Mouse (Mus musculus) megakaryocyte-erythroid progenitor cell, adult 5-6 weeks (primary cell): ENCODE measurements around the gene Zbtb46. TPM values are rescaled to one million over a fixed set of nuclear protein-coding genes. Genes with fewer than 3 reads are reported as not detected.
A peak's percentile ranks its signal among the peaks of the same experiment; 100 is the strongest.

Experiments used
- ATAC-seq: replicated peaks from 2 replicates; pipeline ENCODE4 v1.8.0; 2016; ENCODE audit warnings: mild to moderate bottlenecking, inconsistent platforms; ENCODE audit not compliant: severe bottlenecking, poor library complexity, low FRiP score, low TSS enrichment
- total RNA-seq, 2 experiments: library from RNA; stranded (forward) in 1 of 2; stranded (reverse) in 1 of 2; fragments of 200-1000, 215-1000 nt in 1 of 2; fragments of >200 nt in 1 of 2; fragmentation: Nextera tagmentation in 1 of 2; gene quantifications; 2 replicates each; pipeline ENCODE4 v1.2.3; 2014 to 2017

Zbtb46 gene
- total RNA-seq, 2 experiments from 2014 or later = 22.8 to 33.5 TPM

GRCm38 (mm10) chr2:181415945-181416344 lies 43.3 kb downstream of the Zbtb46 start:
- no peak for ATAC-seq

DNA sequence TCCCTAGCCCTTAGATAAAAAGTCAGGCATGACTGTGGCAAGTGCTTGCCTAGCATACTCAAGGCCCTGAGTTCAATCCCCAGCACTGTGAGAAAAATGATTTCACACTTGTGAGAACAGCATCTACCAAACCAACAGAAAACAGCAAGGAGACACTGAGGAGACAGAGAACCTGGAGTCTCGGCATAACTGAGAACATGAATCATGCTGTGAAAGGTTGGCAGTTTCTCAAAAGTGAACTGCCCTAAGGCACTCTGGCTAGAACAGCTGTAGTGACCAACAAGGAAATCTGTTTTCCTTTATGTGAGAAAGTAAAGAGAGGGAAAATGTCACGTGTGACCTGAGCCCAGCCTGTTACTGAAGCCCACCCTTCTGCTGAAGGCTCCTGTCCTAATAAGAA lies 46.1 kb downstream of the Zbtb46 start:
- ATAC-seq = no peak

- ATAC-seq = peak; percentile 78
These were observed 48.3 kb downstream of the Zbtb46 start for GRCm38 (mm10) chr2:181410760-181411473.

GRCm38 (mm10) chr2:181409643-181410042 lies 49.6 kb downstream of the Zbtb46 start:
- ATAC-seq = no peak

- ATAC-seq = peak; percentile 79
These were observed 55.5 kb downstream of the Zbtb46 start for GRCm38 (mm10) chr2:181403722-181404121.

GRCm38 (mm10) chr2:181401497-181401896 lies 57.7 kb downstream of the Zbtb46 start:
- ATAC-seq = peak; percentile 44

- ATAC-seq = no peak
These were observed 61.9 kb downstream of the Zbtb46 start for GRCm38 (mm10) chr2:181397207-181397761.

DNA sequence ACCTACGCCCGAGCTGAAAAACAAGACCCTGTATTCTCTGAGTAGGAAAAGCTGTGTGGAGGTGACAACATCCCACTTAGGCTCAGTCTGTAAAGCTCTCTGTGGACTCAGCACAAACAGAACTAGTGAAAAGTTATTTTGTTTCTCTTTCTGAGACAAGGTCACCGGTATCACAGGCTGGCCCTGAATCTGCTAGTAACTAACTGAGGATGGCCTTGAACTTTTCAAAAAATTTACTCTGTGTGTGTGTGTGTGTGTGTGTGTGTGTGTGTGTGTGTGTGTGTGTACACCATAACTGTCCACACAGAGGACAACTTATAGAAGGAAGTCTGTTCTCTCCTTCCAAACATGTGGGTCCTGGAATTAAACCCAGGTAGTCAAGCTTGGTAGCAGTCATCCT lies 65.1 kb downstream of the Zbtb46 start:
- no peak for ATAC-seq

- peak; percentile 68 for ATAC-seq
These were observed 66.5 kb downstream of the Zbtb46 start for GRCm38 (mm10) chr2:181392600-181393213.

DNA sequence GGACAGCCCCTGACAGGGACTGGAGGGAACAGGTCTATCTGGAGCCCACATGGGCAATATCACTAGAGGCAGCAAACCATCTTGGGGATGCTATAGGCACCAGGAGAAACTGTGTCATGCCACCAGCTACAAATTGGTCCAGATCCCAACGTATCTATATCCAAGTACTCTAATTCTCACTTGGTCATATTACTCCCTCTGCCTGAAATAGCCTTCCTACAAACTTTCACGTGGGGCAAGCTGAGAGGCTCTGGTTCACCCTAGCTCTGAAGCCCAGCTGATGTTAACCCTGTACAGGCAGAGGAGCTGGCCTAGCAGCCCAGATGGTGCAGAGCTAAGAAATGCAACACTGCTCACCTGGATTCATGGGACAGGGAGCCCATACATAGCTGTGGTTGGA lies 67.7 kb downstream of the Zbtb46 start:
- no peak for ATAC-seq

DNA sequence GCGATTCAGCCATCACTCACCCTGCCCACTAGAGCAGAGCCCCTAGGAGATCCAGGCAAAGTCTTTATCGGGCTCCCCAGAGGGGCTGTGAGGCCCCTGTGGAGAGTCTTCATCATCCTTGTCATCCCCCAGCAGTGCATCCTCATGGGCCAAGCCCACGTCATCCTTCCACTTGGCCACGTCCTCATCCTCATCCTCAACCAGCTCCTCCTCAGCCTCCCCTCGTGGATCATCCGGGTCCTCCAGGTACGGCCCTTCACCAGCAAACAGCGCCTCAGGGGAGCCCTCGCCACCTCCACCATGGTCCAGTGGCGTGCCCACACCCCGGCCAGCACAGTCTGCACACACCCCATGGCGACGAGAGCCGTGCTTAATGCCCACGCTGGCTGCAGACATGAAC lies 68.2 kb downstream of the Zbtb46 start:
- ATAC-seq = no peak

- ATAC-seq = no peak
These were observed 68.9 kb downstream of the Zbtb46 start for GRCm38 (mm10) chr2:181390136-181390870.

GRCm38 (mm10) chr2:181386663-181387210 lies 72.5 kb downstream of the Zbtb46 start:
- no peak for ATAC-seq

- no peak for ATAC-seq
These were observed 73.3 kb downstream of the Zbtb46 start for GRCm38 (mm10) chr2:181385885-181386284.

DNA sequence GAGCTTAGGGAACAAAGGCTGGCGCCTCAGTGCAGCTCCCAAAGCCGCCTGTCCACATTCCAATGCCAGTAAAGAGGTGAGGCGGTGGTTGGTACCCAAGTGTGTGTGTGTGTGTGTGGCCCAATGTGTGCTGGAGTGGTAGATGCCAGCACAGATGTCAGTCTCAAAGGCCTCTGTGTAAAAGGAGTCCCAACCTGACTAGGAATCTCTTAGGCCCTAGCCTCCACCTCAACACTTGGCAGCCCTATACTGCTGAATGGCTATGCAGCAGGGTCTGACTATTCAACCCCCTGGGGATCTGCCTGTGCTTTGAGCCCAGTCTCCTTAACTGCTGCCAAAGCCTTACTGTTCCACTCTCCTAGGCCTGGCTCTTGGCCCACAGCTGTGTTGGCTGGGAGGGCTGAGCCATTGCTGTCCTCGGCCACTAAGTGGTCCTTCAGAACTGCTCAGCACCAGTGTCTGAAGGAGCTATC lies 74.3 kb downstream of the Zbtb46 start:
- ATAC-seq = no peak

DNA sequence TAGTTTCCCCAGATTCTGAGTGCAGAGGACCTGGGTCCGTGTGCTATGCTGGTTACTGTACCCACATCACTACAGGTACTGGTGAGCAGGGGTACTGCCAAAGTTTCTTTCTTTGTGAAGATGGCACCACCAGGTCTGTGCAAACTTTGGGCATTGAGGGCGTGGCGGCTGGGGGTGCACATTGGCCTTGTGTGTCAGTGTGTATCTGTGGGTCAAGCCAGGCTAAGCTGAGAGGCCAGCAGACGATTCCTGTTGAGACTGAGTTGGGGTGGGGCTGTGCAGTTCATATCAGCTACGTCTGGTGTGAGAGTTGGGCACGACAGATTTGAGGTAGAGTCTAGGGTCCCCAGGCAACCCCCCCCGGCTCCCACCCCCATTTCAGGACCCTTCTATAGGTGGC lies 74.8 kb downstream of the Zbtb46 start:
- ATAC-seq = no peak

DNA sequence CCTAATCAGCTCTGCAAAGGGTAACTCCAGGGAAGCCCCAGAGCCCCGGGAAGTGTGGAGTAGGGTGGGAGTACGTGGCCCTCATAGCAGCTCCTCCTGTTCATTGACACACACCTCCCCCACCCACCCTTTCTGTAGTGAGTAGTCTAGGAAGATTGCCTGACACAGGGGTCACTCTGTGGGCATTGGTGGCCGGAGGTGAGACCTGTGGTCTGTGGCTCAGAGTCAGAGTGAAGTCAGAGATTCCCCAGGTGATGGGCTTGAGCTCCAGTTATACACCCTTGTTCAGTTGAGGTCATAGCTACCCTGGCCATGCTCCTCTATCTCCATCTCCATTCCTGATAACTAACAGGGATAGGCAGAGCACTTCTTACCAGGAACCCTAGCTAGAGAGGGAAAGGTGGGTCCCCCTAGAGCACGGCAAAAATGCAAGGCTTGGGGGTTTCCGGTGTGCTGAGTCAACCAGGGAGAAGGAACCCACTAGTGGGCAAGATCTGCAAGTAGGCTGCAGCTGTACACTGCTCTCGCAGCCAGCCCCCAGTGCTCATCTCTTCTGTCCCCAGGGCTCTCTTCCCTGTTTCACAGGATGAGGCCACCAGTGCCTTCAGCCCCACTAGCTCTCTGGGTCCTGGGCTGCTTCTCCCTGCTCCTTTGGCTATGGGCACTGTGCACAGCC lies 77.5 kb downstream of the Zbtb46 start:
- ATAC-seq = no peak

DNA sequence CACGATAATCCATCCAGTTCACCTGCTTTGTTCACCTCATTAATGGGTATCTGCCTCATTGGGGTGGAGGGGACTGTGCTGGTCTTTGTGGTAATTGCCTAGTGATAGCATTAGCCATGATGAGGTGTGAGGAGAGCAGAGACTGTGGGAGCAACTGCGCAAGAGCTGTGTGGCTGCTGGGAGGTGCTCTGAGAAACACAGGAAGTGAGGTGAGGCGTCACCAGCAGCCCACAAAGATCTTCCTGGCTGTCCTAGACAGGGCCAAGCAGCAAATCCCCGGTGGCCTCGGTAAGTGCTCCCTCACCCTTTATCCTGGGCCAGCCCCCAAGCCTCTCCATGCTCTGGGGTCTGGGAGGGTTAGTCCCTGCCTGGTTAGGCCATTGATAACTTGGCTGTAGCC lies 78.1 kb downstream of the Zbtb46 start:
- no peak for ATAC-seq

DNA sequence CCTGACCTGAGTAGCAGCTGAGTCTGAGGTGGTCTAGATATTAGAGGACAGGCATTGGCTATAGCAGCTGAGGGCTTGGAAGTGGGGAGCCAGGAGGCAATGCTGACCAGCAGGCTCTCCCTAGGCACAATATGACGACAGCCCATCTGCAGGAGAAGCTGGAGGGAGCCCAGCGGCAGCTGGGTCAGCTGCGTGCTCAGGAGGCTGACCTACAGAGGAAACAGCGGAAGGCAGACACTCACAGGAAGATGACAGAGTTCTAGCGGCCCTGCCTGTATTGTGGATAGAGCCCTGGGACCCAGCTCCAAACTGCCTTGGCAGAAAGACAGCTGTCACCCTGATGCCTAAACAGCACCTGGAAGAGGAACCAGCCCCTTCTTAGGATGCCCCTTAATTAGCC lies 79.0 kb downstream of the Zbtb46 start:
- ATAC-seq = no peak
